Mouse (Mus musculus) MEL (cell line): ENCODE results near the gene Tmem132b.

ENCODE experiments used
- BHLHE40 ChIP-seq: IDR thresholded peaks from 2 replicates; pipeline ENCODE4 v1.6.1; 2012; ENCODE audit warnings: low read depth, mild to moderate bottlenecking, inconsistent platforms, low read length, improper control_type of control experiment, borderline replicate concordance
- CTCF ChIP-seq, 3 experiments: IDR thresholded peaks in 2 of 3; conservative IDR thresholded peaks in 1 of 3; 2 replicates each; pipeline ENCODE4 v1.5.1; 2011 to 2012; ENCODE audit warnings: low read length in 3 of 3, low read depth in 2 of 3, mild to moderate bottlenecking in 2 of 3, improper control_type of control experiment in 1 of 3, inconsistent platforms in 1 of 3, mixed read lengths in 1 of 3, moderate library complexity in 1 of 3; ENCODE audit not compliant: control insufficient read depth in 1 of 3, insufficient read depth in 1 of 3, poor library complexity in 1 of 3, severe bottlenecking in 1 of 3
- ETS1 ChIP-seq: IDR thresholded peaks from 2 replicates; pipeline ENCODE4 v1.6.1; 2012; ENCODE audit warnings: low read depth, mild to moderate bottlenecking, inconsistent platforms, low read length, improper control_type of control experiment, moderate library complexity
- POLR2A ChIP-seq, 2 experiments: IDR thresholded peaks; 2 replicates each; pipeline ENCODE4 v1.6.1; 2011 to 2012; ENCODE audit warnings: low read length in 2 of 2, mild to moderate bottlenecking in 2 of 2, control low read depth in 1 of 2, improper control_type of control experiment in 1 of 2, low read depth in 1 of 2, moderate library complexity in 1 of 2; ENCODE audit not compliant: control insufficient read depth in 1 of 2, insufficient read depth in 1 of 2, poor library complexity in 1 of 2
- TCF12 ChIP-seq: IDR thresholded peaks from 2 replicates; pipeline ENCODE4 v1.6.1; 2014; ENCODE audit warnings: low read depth, mild to moderate bottlenecking, inconsistent platforms, low read length, improper control_type of control experiment, moderate library complexity

GRCm38 (mm10) chr5:125780332-125780731 lies 248.8 kb downstream of the Tmem132b start:
- TF ChIP-seq TCF12 (no peak), POLR2A (IDR thresholded peaks at IDR 0.05; ENCODE audit: control insufficient read depth in 1 of 2, insufficient read depth in 1 of 2, low read depth in 1 of 2, low read length in 2 of 2, poor library complexity in 1 of 2) (no peak), ETS1 (no peak), CTCF (IDR thresholded peaks at IDR 0.05 in 2 of 3, conservative IDR thresholded peaks at IDR 0.05 in 1 of 3; ENCODE audit: control insufficient read depth in 1 of 3, insufficient read depth in 1 of 3, low read depth in 2 of 3, low read length in 3 of 3, poor library complexity in 1 of 3, severe bottlenecking in 1 of 3) (no peak), BHLHE40 (no peak)
